Mouse (Mus musculus) lung, postnatal 10 days (tissue): ENCODE measurements around the gene E4f1.

Experiments
- DNase-seq: peaks from one replicate; pipeline ENCODE4 v3.0.0; 2021

The E4f1 gene

GRCm38 (mm10) chr17:24413557-24414211 lies 56.4 kb downstream of the E4f1 start:
- DNase-seq: peak; percentile 38

DNA sequence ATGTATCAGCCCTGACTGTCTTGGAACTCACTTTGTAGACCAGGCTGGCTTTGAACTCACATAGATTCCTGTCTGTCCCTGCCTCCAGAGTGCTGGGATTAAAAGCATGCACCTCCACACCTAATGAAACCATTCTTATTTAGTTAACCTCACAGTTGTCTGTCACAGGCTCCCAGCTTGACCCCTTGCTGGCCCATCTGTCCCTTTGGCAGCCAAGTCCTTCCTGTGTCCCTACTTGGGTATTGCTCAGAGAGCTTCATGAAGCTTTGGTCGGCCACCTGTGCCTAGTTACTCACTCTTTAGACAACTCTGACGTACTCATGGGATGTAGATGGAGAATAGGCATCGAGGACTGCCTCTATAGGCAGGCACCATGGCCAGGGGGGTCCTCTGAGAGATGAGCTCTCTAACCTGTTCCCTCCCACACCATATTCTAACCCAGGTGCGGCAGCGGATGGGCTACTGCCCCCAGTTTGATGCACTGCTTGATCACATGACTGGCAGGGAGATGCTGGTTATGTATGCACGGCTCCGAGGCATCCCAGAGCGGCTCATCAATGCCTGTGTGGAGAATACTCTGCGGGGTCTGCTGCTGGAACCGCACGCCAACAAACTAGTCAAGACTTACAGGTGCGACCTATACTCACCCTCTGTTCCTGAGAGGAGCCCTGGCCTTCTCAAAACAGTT lies 62.9 kb downstream of the E4f1 start:
- no peak for DNase-seq

GRCm38 (mm10) chr17:24402371-24402770 lies 67.7 kb downstream of the E4f1 start:
- DNase-seq: no peak

GRCm38 (mm10) chr17:24394456-24394855 lies 75.7 kb downstream of the E4f1 start:
- DNase-seq: peak; percentile 57
